Mouse (Mus musculus) liver, postnatal 0 days (tissue): ENCODE measurements around the gene Samd14.

Experiments
- CTCF ChIP-seq: sonication (generic); IDR thresholded peaks from 2 replicates; pipeline ENCODE4 v1.5.1; 2016; ENCODE audit warnings: antibody characterized with exemption, low read depth
- EP300 ChIP-seq: IDR thresholded peaks from 2 replicates; pipeline ENCODE4 v1.6.1; 2016; ENCODE audit warnings: antibody characterized with exemption, low read depth, mild to moderate bottlenecking

DNA sequence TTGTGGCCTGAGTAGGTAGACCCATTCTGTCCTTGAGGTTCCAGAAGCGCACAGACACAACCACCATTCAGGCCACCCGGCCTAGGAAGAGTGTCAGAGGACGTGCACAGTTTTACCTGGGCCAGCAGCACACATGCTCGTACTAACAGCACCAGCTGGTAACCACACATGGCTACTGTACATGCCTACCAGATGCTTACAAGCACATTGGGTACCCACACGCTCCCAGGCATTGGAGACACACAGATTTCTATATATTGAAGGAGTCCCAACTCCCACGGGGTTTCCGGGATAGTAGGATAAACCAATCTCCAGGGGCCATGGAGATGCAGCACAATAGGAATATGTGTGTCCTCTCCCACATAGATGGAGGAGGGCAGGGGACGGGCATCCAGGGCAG, 7.0 kb upstream of the Samd14 start:
- no peak for TF ChIP-seq CTCF
- TF ChIP-seq EP300, result no peak
